Mouse (Mus musculus): ENCODE measurements around the gene Cdk17. TPM values are rescaled to one million over a fixed set of nuclear protein-coding genes. Genes with fewer than 3 reads are reported as not detected.

Cdk17 gene
- polyA plus RNA-seq, 1 experiment from 2014 or later: 42.3 TPM

GRCm38 (mm10) chr10:93261132-93261980 is 100.7 kb downstream of the Cdk17 start:
- peak overlapping the region; percentile 69 for H3K27ac ChIP-seq (replicated peaks)
- peak overlapping the region; percentile 47 for H3K4me2 ChIP-seq
- no peaks in the 10 kb centered on the region for H3K27me3 ChIP-seq
- H3K4me3 ChIP-seq: 0 out of 2 replicates have a peak overlapping the region, but pooled peaks have one; percentile 4
- H3K4me1 ChIP-seq (replicated peaks): peaks cover 53% of the 10 kb centered on the region
- 29% methylated on average over 16 of the region's 16 CpGs for WGBS
- ATAC-seq (ENCODE audit: low read depth): peak; percentile 59
- 0 out of 2 replicates have a peak, but pooled peaks cover 4% of the 10 kb centered on the region for H3K36me3 ChIP-seq
- H3K9ac ChIP-seq: peak overlapping the region; percentile 38; the same call in 1 of the 2 replicates
- H3K9me3 ChIP-seq: no peaks in the 10 kb centered on the region

DNA sequence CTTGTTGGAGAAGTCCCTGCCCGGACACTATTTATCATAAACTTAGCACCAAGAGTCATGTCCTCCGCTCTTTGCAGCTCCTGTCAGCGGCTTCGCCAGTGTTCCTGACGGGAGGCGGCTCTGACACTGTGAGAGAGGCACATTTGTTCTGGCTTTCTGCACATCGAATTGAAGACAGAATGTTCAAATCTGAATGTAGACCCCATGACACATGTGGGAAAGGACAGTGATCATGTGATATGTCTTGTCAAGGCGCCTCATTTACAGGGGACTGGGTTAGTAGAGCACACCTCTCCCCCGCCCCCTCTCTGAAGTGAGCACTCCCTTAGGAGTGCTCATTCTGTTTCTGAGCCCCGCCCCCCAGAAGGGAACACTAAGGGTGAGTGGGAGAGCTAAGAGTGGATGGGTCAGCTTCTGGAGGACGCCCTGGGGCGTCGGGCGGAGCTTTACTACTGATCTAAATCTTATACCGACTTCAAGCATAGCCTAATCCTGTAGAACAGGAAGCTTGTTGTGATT is 101.4 kb downstream of the Cdk17 start:
- Histone ChIP-seq H3K9ac (peak overlapping the region; percentile 38), H3K36me3 (0 out of 2 replicates have a peak, but pooled peaks cover 4% of the 10 kb centered on the region), H3K4me2 (peak overlapping the region; percentile 47), H3K27me3 (no peaks in the 10 kb centered on the region), H3K4me1 (replicated peaks) (peaks cover 47% of the 10 kb centered on the region), H3K9me3 (no peaks in the 10 kb centered on the region), H3K4me3 (peak overlapping the region; percentile 4; the same call in 1 of the 2 replicates), H3K27ac (replicated peaks) (peak overlapping the region; percentile 69)
- peak; percentile 68 for ATAC-seq (ENCODE audit: low read depth)
- WGBS: 19% methylated on average over 15 of the region's 15 CpGs

GRCm38 (mm10) chr10:93263431-93263830 is 102.8 kb downstream of the Cdk17 start:
- H3K27me3 ChIP-seq: no peaks in the 10 kb centered on the region
- peak overlapping the region; percentile 64 for H3K27ac ChIP-seq (replicated peaks)
- peaks cover 47% of the 10 kb centered on the region for H3K4me1 ChIP-seq (replicated peaks)
- H3K9ac ChIP-seq: no peak overlapping the region
- 0 out of 2 replicates have a peak, but pooled peaks cover 4% of the 10 kb centered on the region for H3K36me3 ChIP-seq
- peak; percentile 19; the same call in 1 of the 2 replicates for ATAC-seq (ENCODE audit: low read depth)
- H3K9me3 ChIP-seq: no peaks in the 10 kb centered on the region
- no peak overlapping the region for H3K4me2 ChIP-seq
- H3K4me3 ChIP-seq: no peak overlapping the region
- 48% methylated on average over 8 of the region's 8 CpGs for WGBS

- 75% methylated on average over 5 of the region's 5 CpGs for WGBS
- 0 out of 2 replicates have a peak, but pooled peaks cover 4% of the 10 kb centered on the region for H3K36me3 ChIP-seq
- H3K4me2 ChIP-seq: no peak overlapping the region
- no peak for ATAC-seq (ENCODE audit: low read depth)
- H3K4me3 ChIP-seq: no peak overlapping the region
- H3K9ac ChIP-seq: no peak overlapping the region
- no peaks in the 10 kb centered on the region for H3K27me3 ChIP-seq
- H3K4me1 ChIP-seq (replicated peaks): peaks cover 47% of the 10 kb centered on the region
- peak overlapping the region; percentile 64 for H3K27ac ChIP-seq (replicated peaks)
- H3K9me3 ChIP-seq: no peaks in the 10 kb centered on the region
Observed at GRCm38 (mm10) chr10:93264001-93264400, 103.3 kb downstream of the Cdk17 start.

- 84% methylated on average over 9 of the region's 9 CpGs for WGBS
- ATAC-seq (ENCODE audit: low read depth): no peak
Observed at GRCm38 (mm10) chr10:93265833-93266232, 105.2 kb downstream of the Cdk17 start.

GRCm38 (mm10) chr10:93266521-93266920 is 105.8 kb downstream of the Cdk17 start:
- H3K9ac ChIP-seq: no peak overlapping the region
- H3K36me3 ChIP-seq: 0 out of 2 replicates have a peak, but pooled peaks cover 4% of the 10 kb centered on the region
- H3K9me3 ChIP-seq: no peaks in the 10 kb centered on the region
- no peak overlapping the region for H3K4me2 ChIP-seq
- H3K4me3 ChIP-seq: no peak overlapping the region
- H3K27me3 ChIP-seq: no peaks in the 10 kb centered on the region
- no peak overlapping the region for H3K27ac ChIP-seq (replicated peaks)
- WGBS: 94% methylated on average over 7 of the region's 7 CpGs
- no peak for ATAC-seq (ENCODE audit: low read depth)
- peaks cover 47% of the 10 kb centered on the region for H3K4me1 ChIP-seq (replicated peaks)

More at GRCm38 (mm10) chr10:93265833-93266232, 105.2 kb downstream of the Cdk17 start:
- H3K27ac ChIP-seq (replicated peaks): no peak overlapping the region
- peaks cover 54% of the 10 kb centered on the region for H3K4me1 ChIP-seq (replicated peaks)
- H3K36me3 ChIP-seq: 0 out of 2 replicates have a peak, but pooled peaks cover 4% of the 10 kb centered on the region
- H3K4me2 ChIP-seq: no peak overlapping the region
- no peak overlapping the region for H3K4me3 ChIP-seq
- H3K9me3 ChIP-seq: no peaks in the 10 kb centered on the region
- no peak overlapping the region for H3K9ac ChIP-seq
- H3K27me3 ChIP-seq: no peaks in the 10 kb centered on the region

DNA sequence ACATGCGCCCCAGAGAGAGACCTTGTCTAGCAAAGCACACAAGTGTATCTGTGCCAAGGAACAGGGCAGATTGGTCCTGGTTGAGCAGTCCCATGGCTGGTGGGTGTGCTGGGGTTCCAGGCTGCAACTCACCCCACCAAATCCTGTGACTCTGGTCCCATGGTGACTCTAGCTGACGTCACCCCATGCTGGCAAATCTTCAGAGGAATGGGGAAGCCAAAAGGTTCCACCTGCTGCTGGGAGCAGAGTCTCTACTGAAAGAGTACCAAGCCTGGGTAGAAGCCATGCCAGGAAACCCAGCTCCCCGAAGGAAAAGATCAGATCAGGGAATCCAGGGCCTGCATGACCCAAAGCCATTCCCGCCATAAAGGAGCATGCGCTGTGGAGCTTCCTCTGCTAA is 106.8 kb downstream of the Cdk17 start:
- Histone ChIP-seq H3K4me2 (no peak overlapping the region), H3K9me3 (no peaks in the 10 kb centered on the region), H3K9ac (no peak overlapping the region), H3K4me3 (no peak overlapping the region), H3K36me3 (0 out of 2 replicates have a peak, but pooled peaks cover 4% of the 10 kb centered on the region), H3K27me3 (no peaks in the 10 kb centered on the region), H3K27ac (replicated peaks) (no peak overlapping the region), H3K4me1 (replicated peaks) (peaks cover 37% of the 10 kb centered on the region)
- WGBS: 93% methylated on average over 5 of the region's 5 CpGs
- ATAC-seq (ENCODE audit: low read depth): no peak

- Histone ChIP-seq H3K4me2 (no peak overlapping the region), H3K27me3 (no peaks in the 10 kb centered on the region), H3K36me3 (0 out of 2 replicates have a peak, but pooled peaks cover 4% of the 10 kb centered on the region), H3K4me3 (no peak overlapping the region), H3K27ac (replicated peaks) (no peak overlapping the region), H3K4me1 (replicated peaks) (peaks cover 33% of the 10 kb centered on the region), H3K9ac (no peak overlapping the region), H3K9me3 (no peaks in the 10 kb centered on the region)
- ATAC-seq (ENCODE audit: low read depth): no peak
- 93% methylated on average over 3 of the region's 3 CpGs for WGBS
Observed at GRCm38 (mm10) chr10:93268339-93268738, 107.7 kb downstream of the Cdk17 start.

- no peak for ATAC-seq (ENCODE audit: low read depth)
- Histone ChIP-seq H3K27me3 (no peaks in the 10 kb centered on the region), H3K27ac (replicated peaks) (no peak overlapping the region), H3K4me3 (no peak overlapping the region), H3K4me1 (replicated peaks) (peaks cover 34% of the 10 kb centered on the region), H3K4me2 (no peak overlapping the region), H3K36me3 (0 out of 2 replicates have a peak, but pooled peaks cover 4% of the 10 kb centered on the region), H3K9ac (0 out of 2 replicates have a peak overlapping the region, but pooled peaks have one; percentile 22), H3K9me3 (no peaks in the 10 kb centered on the region)
- WGBS: 73% methylated on average over 4 of the region's 4 CpGs
Observed at GRCm38 (mm10) chr10:93269744-93270143, 109.1 kb downstream of the Cdk17 start.

DNA sequence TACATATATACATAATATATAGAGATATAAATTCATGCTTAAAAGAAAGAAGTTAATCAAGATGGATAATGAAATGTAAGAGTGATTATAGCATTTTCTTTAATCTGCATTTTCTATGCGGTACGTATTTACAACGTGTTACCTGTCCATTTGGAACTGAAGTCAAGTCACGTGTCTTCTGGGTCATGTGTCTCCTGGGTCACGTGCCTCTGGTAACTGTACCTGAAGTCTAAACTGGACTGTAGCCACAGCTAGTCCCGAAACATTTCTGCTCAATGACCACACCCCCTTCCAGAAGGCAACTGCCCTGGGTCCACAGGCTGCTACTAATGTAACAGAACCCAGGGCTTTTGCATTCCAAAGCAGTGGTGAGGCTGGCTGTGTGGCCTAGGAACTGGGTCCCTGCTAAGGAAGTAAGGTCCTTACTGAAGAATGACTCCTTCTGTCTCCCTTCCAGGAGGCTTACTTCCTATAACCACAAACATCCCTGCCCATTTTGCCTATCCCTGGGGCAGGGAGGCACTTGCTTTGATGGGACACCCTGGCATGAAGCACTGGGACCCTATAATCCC is 110.3 kb downstream of the Cdk17 start:
- Histone ChIP-seq H3K4me1 (replicated peaks) (peaks cover 42% of the 10 kb centered on the region), H3K27me3 (no peaks in the 10 kb centered on the region), H3K27ac (replicated peaks) (no peak overlapping the region), H3K4me3 (no peak overlapping the region), H3K9me3 (no peaks in the 10 kb centered on the region), H3K36me3 (no peaks in the 10 kb centered on the region), H3K4me2 (no peak overlapping the region), H3K9ac (no peak overlapping the region)
- ATAC-seq (ENCODE audit: low read depth): no peak
- WGBS: 96% methylated on average over 6 of the region's 6 CpGs

DNA sequence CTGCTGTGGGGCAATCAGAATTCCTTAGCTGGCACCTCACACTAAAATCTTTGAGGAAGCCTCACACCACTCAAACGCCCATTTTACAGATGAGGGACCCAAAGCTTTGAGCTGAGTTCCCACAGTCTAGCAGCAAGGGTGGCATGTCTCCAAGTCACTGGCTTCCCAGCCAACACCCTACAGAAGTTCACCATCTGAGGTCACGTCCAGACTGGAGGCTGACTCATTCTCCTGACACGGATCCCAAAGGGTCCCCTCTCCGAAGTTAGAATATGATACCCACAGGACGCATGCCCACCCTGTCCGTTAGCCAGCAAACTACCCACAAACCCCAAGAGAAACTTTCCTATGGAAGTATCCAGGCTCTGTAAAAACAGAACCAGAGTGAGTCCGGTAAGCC is 111.2 kb downstream of the Cdk17 start:
- H3K9ac ChIP-seq: no peak overlapping the region
- no peak overlapping the region for H3K27ac ChIP-seq (replicated peaks)
- H3K4me1 ChIP-seq (replicated peaks): peaks cover 50% of the 10 kb centered on the region
- H3K9me3 ChIP-seq: no peaks in the 10 kb centered on the region
- H3K36me3 ChIP-seq: no peaks in the 10 kb centered on the region
- WGBS: 87% methylated on average over 7 of the region's 7 CpGs
- no peak overlapping the region for H3K4me2 ChIP-seq
- ATAC-seq (ENCODE audit: low read depth): no peak
- H3K4me3 ChIP-seq: no peak overlapping the region
- H3K27me3 ChIP-seq: no peaks in the 10 kb centered on the region

Data from neural tube, embryonic 13.5 days (tissue).